7 mouse cellular contexts compared by ENCODE assay signal in genomic region chr11:120720450-120720849, GRCm38 (mm10). TPM values are rescaled to one million over a fixed set of nuclear protein-coding genes. Genes with fewer than 3 reads are reported as not detected.
A peak's percentile ranks its signal among the peaks of the same experiment; 100 is the strongest.
DNase-seq lines count a peak whose midpoint lies in the region; ATAC-seq lines count a peak whose summit lies in the region.

No protein-coding gene starts in this region.

- H3K9ac ChIP-seq in embryonic facial prominence, embryonic 14.5 days (ENCODE audit: low read depth, low read length): peak overlapping the region; percentile 77
- no peak overlapping the region; the same call in 1 of the 2 replicates for H3K9ac ChIP-seq in limb, embryonic 15.5 days

- WGBS in embryonic facial prominence, embryonic 14.5 days: 9% methylated on average over 16 of the region's 17 CpGs
- 11% methylated on average over 17 of the region's 17 CpGs for WGBS in limb, embryonic 15.5 days

- 0 out of 2 replicates have a peak overlapping the region, but pooled peaks have one; percentile 22 for H3K27ac ChIP-seq in embryonic facial prominence, embryonic 14.5 days (replicated peaks; ENCODE audit: low read depth, low read length)
- H3K27ac ChIP-seq in limb, embryonic 15.5 days: peak overlapping the region; percentile 54; the same call in 1 of the 2 replicates

- ATAC-seq in embryonic facial prominence, embryonic 14.5 days (ENCODE audit: low read depth): no peak
- no peak for ATAC-seq in limb, embryonic 15.5 days (ENCODE audit: insufficient number of reproducible peaks, low FRiP score, low TSS enrichment, low read depth)

- peaks cover 41% of the 10 kb centered on the region for H3K36me3 ChIP-seq in embryonic facial prominence, embryonic 14.5 days (ENCODE audit: control insufficient read depth, insufficient read depth, low read length)
- H3K36me3 ChIP-seq in limb, embryonic 15.5 days: peaks cover 49% of the 10 kb centered on the region

- peak overlapping the region; percentile 99 for H3K4me2 ChIP-seq in embryonic facial prominence, embryonic 14.5 days (ENCODE audit: low read depth, low read length)
- H3K4me2 ChIP-seq in limb, embryonic 15.5 days: peak overlapping the region; percentile 99

- no peaks in the 10 kb centered on the region for H3K9me3 ChIP-seq in embryonic facial prominence, embryonic 14.5 days (ENCODE audit: control insufficient read depth, low read length)
- H3K9me3 ChIP-seq in limb, embryonic 15.5 days: no peaks in the 10 kb centered on the region

- peak overlapping the region; percentile 67 for H3K4me3 ChIP-seq in embryonic facial prominence, embryonic 14.5 days (ENCODE audit: low read depth, low read length)
- peak overlapping the region; percentile 56 for H3K4me3 ChIP-seq in limb, embryonic 15.5 days

- no peaks in the 10 kb centered on the region for H3K27me3 ChIP-seq in embryonic facial prominence, embryonic 14.5 days (replicated peaks; ENCODE audit: control insufficient read depth, insufficient read depth, low read length)
- no peaks in the 10 kb centered on the region for H3K27me3 ChIP-seq in limb, embryonic 15.5 days

- H3K4me1 ChIP-seq in embryonic facial prominence, embryonic 14.5 days (ENCODE audit: control insufficient read depth, insufficient read depth, low read length): peaks cover 12% of the 10 kb centered on the region
- H3K4me1 ChIP-seq in limb, embryonic 15.5 days: peaks cover 24% of the 10 kb centered on the region

- peak; percentile 93 for DNase-seq in adrenal gland, postnatal 36 days
- DNase-seq in embryonic facial prominence, embryonic 14.5 days (ENCODE audit: low spot score): peak; percentile 91
- peak; percentile 74 to 79 for DNase-seq in heart, adult 9 months (ENCODE audit: low spot score in 2 of 2)
- peak; percentile 92 for DNase-seq in kidney, adult 9 months
- DNase-seq in monocyte, adult 2 months (ENCODE audit: low read depth in 1 of 2, low spot score in 2 of 2): peak; percentile 77 to 83
- peak; percentile 80 to 89 for DNase-seq in spleen, postnatal 14 days (ENCODE audit: low spot score in 2 of 2)

RNA-seq across cellular contexts. Expression of gene Rac3, which starts 0.8 kb away (rescaled TPM):
- total RNA-seq in adrenal gland, postnatal 36 days (2021): 10 to 100 TPM in 1 of 2 experiments, 1 to 10 TPM in 1; 8.2 to 17.0 TPM
- polyA plus RNA-seq in embryonic facial prominence, embryonic 14.5 days (2014; fragmentation: Nextera tagmentation; extraction: Ambion mirVana): 16.5 and 16.6 TPM in 2 replicates
- polyA plus RNA-seq in limb, embryonic 15.5 days (2015; fragmentation: Nextera tagmentation; extraction: Ambion mirVana): 44.4 and 56.4 TPM in 2 replicates

RNA-seq across cellular contexts. Expression of gene Dcxr, which starts 6.6 kb away (rescaled TPM):
- 10 to 100 TPM; 31.8 to 77.7 TPM for total RNA-seq in adrenal gland, postnatal 36 days (2021)
- polyA plus RNA-seq in embryonic facial prominence, embryonic 14.5 days (2014; fragmentation: Nextera tagmentation; extraction: Ambion mirVana): 23.5 and 27.0 TPM in 2 replicates
- polyA plus RNA-seq in limb, embryonic 15.5 days (2015; fragmentation: Nextera tagmentation; extraction: Ambion mirVana): 18.2 and 20.2 TPM in 2 replicates

RNA-seq across cellular contexts. Expression of gene Lrrc45, which starts 6.7 kb away (rescaled TPM):
- 10 to 100 TPM; 24.3 to 27.7 TPM for total RNA-seq in adrenal gland, postnatal 36 days (2021)
- polyA plus RNA-seq in embryonic facial prominence, embryonic 14.5 days (2014; fragmentation: Nextera tagmentation; extraction: Ambion mirVana): 46.5 and 50.7 TPM in 2 replicates
- 63.7 and 65.9 TPM in 2 replicates for polyA plus RNA-seq in limb, embryonic 15.5 days (2015; fragmentation: Nextera tagmentation; extraction: Ambion mirVana)

RNA-seq across cellular contexts. Expression of gene Cenpx, which starts 6.9 kb away (rescaled TPM):
- total RNA-seq in adrenal gland, postnatal 36 days (2021): 10 to 100 TPM; 52.1 to 60.4 TPM
- polyA plus RNA-seq in embryonic facial prominence, embryonic 14.5 days (2014; fragmentation: Nextera tagmentation; extraction: Ambion mirVana): 139 and 145 TPM in 2 replicates
- 156 and 166 TPM in 2 replicates for polyA plus RNA-seq in limb, embryonic 15.5 days (2015; fragmentation: Nextera tagmentation; extraction: Ambion mirVana)

RNA-seq across cellular contexts. Expression of gene Cbr2, which starts 11.5 kb away (rescaled TPM):
- total RNA-seq in adrenal gland, postnatal 36 days (2021): 1 to 10 TPM; 5.0 to 7.8 TPM
- polyA plus RNA-seq in embryonic facial prominence, embryonic 14.5 days (2014; fragmentation: Nextera tagmentation; extraction: Ambion mirVana): 58.3 and 113 TPM in 2 replicates
- polyA plus RNA-seq in limb, embryonic 15.5 days (2015; fragmentation: Nextera tagmentation; extraction: Ambion mirVana): 12.6 and 16.7 TPM in 2 replicates
